Mouse (Mus musculus) lung, postnatal 0 days (tissue): ENCODE measurements around the gene Lst1. TPM values are rescaled to one million over a fixed set of nuclear protein-coding genes. Genes with fewer than 3 reads are reported as not detected.

Experiments
- ATAC-seq: fragments of 200-750 bp; cut with Nextera tagmentation; 2 replicates; pipeline ENCODE4 v1.8.0; 2017; ENCODE audit warnings: moderate library complexity
- DNase-seq: peaks from one replicate; pipeline ENCODE4 v3.0.0-alpha.2; 2016; ENCODE audit warnings: low spot score
- H3K27ac ChIP-seq: fragments of 300-500 bp; sonication (generic); 2 replicates; pipeline ENCODE4 v1.5.1; 2014; ENCODE audit warnings: antibody characterized with exemption, mild to moderate bottlenecking, low read length, mixed read lengths
- H3K27me3 ChIP-seq: fragments of 300-500 bp; sonication (generic); replicated peaks from 2 replicates; pipeline ENCODE4 v1.6.1; 2014; ENCODE audit warnings: low read length, mixed read lengths; ENCODE audit not compliant: insufficient read depth
- H3K36me3 ChIP-seq: fragments of 300-500 bp; sonication (generic); 2 replicates; pipeline ENCODE4 v1.6.1; 2014; ENCODE audit warnings: low read length, mixed read lengths; ENCODE audit not compliant: insufficient read depth
- H3K4me1 ChIP-seq: fragments of 300-500 bp; sonication (generic); 2 replicates; pipeline ENCODE4 v1.6.1; 2014; ENCODE audit warnings: antibody characterized with exemption, low read depth, low read length, mixed read lengths; ENCODE audit not compliant: insufficient read depth
- H3K4me2 ChIP-seq: fragments of 300-500 bp; sonication (generic); replicated peaks from 2 replicates; pipeline ENCODE4 v1.6.1; 2014; ENCODE audit warnings: low read depth, mild to moderate bottlenecking, low read length, moderate library complexity, mixed read lengths
- H3K4me3 ChIP-seq: fragments of 300-500 bp; sonication (generic); 2 replicates; pipeline ENCODE4 v1.5.1; 2014; ENCODE audit warnings: low read depth, low read length
- H3K9ac ChIP-seq: fragments of 300-500 bp; sonication (generic); replicated peaks from 2 replicates; pipeline ENCODE4 v1.6.1; 2014; ENCODE audit warnings: low read depth, mild to moderate bottlenecking
- H3K9me3 ChIP-seq: fragments of 300-500 bp; sonication (generic); 2 replicates; pipeline ENCODE4 v1.6.1; 2016; ENCODE audit warnings: low read length, mixed read lengths
- CTCF ChIP-seq: IDR thresholded peaks from 2 replicates; pipeline ENCODE4 v1.5.1; 2016; ENCODE audit warnings: antibody characterized with exemption, mild to moderate bottlenecking
- EP300 ChIP-seq: IDR thresholded peaks from 2 replicates; pipeline ENCODE4 v1.6.1; 2016; ENCODE audit warnings: antibody characterized with exemption, mild to moderate bottlenecking, control low read depth
- WGBS: fragments of 180-500 bp; shearing (Covaris S2); extraction: QIAGEN DNeasy Blood & Tissue Kit; methylation state at CpG from one replicate; pipeline ENCODE4 v1.1.7; 2014; 5-methylcytosine and 5-hydroxymethylcytosine counted together
- microRNA-seq: library from miRNA; unstranded; fragments of <30 nt; microRNA quantifications from one replicate; pipeline ENCODE4, GENCODE M21; 2016
- polyA plus RNA-seq: library from polyadenylated mRNA; unstranded; fragments of >200 nt; fragmentation: Nextera tagmentation; extraction: Ambion mirVana; gene quantifications from 2 replicates; pipeline ENCODE4 v1.2.1, GENCODE M21; 2015

Lst1 gene
- polyA plus RNA-seq, 1 experiment from 2014 or later: 27.5 TPM

- Histone ChIP-seq H3K36me3 (peaks cover 61% of the 10 kb centered on the region), H3K4me1 (no peaks in the 10 kb centered on the region; the same call in 1 of the 2 replicates), H3K27me3 (no peaks in the 10 kb centered on the region), H3K9me3 (no peaks in the 10 kb centered on the region), H3K9ac (no peak overlapping the region), H3K4me2 (no peak overlapping the region), H3K4me3 (no peak overlapping the region), H3K27ac (no peak overlapping the region; the same call in 1 of the 2 replicates)
- 73% methylated on average over 16 of the region's 16 CpGs for WGBS
- no peak for DNase-seq
- no peak for ATAC-seq
- no peak for TF ChIP-seq CTCF
- TF ChIP-seq EP300: no peak
Measured at GRCm38 (mm10) chr17:35140490-35140996, 47.7 kb downstream of the Lst1 start.

- no peak for TF ChIP-seq CTCF
- TF ChIP-seq EP300: no peak
- Histone ChIP-seq H3K4me1 (no peaks in the 10 kb centered on the region; the same call in 1 of the 2 replicates), H3K27ac (no peak overlapping the region), H3K27me3 (no peaks in the 10 kb centered on the region), H3K4me2 (no peak overlapping the region), H3K36me3 (peaks cover 50% of the 10 kb centered on the region), H3K4me3 (no peak overlapping the region), H3K9ac (no peak overlapping the region), H3K9me3 (no peaks in the 10 kb centered on the region)
- 67% methylated on average over 3 of the region's 3 CpGs for WGBS
- DNase-seq (no peak), ATAC-seq (no peak)
Measured at GRCm38 (mm10) chr17:35139269-35139668, 49.0 kb downstream of the Lst1 start.

- Histone ChIP-seq H3K9ac (peak overlapping the region; percentile 69), H3K27me3 (no peaks in the 10 kb centered on the region), H3K4me3 (peak overlapping the region; percentile 76), H3K9me3 (no peaks in the 10 kb centered on the region), H3K36me3 (peaks cover 21% of the 10 kb centered on the region; the same call in 1 of the 2 replicates), H3K4me1 (no peaks in the 10 kb centered on the region; the same call in 1 of the 2 replicates), H3K27ac (peak overlapping the region; percentile 93), H3K4me2 (peak overlapping the region; percentile 83)
- TF ChIP-seq CTCF (no peak), EP300 (no peak)
- ATAC-seq (peak; percentile 40), DNase-seq (peak; percentile 83)
- WGBS: 1% methylated on average over 33 of the region's 43 CpGs
Measured at GRCm38 (mm10) chr17:35135591-35136320, 52.5 kb downstream of the Lst1 start.

Small RNA genes lying within 50 kb of the gene (microRNA-seq; reads per million reads assigned to microRNA genes)
- gene Mir6973a (not detected), gene Mir6974 (not detected)

Other genes starting within 250 kb of the Lst1 start
- gene Hspa1b, start 229.2 kb downstream of the Lst1 start, polyA plus RNA-seq: 0.35 and 0.50 TPM in 2 replicates
- gene Gm20481, start 218.5 kb downstream of the Lst1 start, polyA plus RNA-seq: not detected in 2 replicates
- 8.2 and 11.9 TPM in 2 replicates for gene Hspa1a, start 216.3 kb downstream of the Lst1 start, polyA plus RNA-seq
- 0.70 and 0.79 TPM in 2 replicates for gene Hspa1l, start 215.7 kb downstream of the Lst1 start, polyA plus RNA-seq
- gene Lsm2, start 206.6 kb downstream of the Lst1 start, polyA plus RNA-seq: 47.3 and 55.4 TPM in 2 replicates
- 24.6 and 24.7 TPM in 2 replicates for gene Vars, start 187.5 kb downstream of the Lst1 start, polyA plus RNA-seq
- 0.30 and 0.36 TPM in 2 replicates for gene Vwa7, start 171.9 kb downstream of the Lst1 start, polyA plus RNA-seq
- gene Sapcd1, start 160.4 kb downstream of the Lst1 start, polyA plus RNA-seq: 1.7 TPM in 2 replicates
- 1.8 and 2.4 TPM in 2 replicates for gene Msh5, start 141.7 kb downstream of the Lst1 start, polyA plus RNA-seq
- gene Clic1, start 138.5 kb downstream of the Lst1 start, polyA plus RNA-seq: 343 and 355 TPM in 2 replicates
- gene Ddah2, start 129.4 kb downstream of the Lst1 start, polyA plus RNA-seq: 238 and 247 TPM in 2 replicates
- gene Ly6g6c, start 123.1 kb downstream of the Lst1 start, polyA plus RNA-seq: 3.5 and 4.9 TPM in 2 replicates
- 2.1 and 2.3 TPM in 2 replicates for gene Mpig6b, start 122.3 kb downstream of the Lst1 start, polyA plus RNA-seq
- 2.8 and 3.1 TPM in 2 replicates for gene Ly6g6e, start 111.5 kb downstream of the Lst1 start, polyA plus RNA-seq
- 14.4 and 14.7 TPM in 2 replicates for gene Ly6g6d, start 110.4 kb downstream of the Lst1 start, polyA plus RNA-seq
- 0.71 and 0.74 TPM in 2 replicates for gene Ly6g6f, start 102.8 kb downstream of the Lst1 start, polyA plus RNA-seq
- gene Abhd16a, start 99.2 kb downstream of the Lst1 start, polyA plus RNA-seq: 104 and 111 TPM in 2 replicates
- gene Ly6g5c, start 80.2 kb downstream of the Lst1 start, polyA plus RNA-seq: not detected in 2 replicates
- gene Ly6g5b, start 73.0 kb downstream of the Lst1 start, polyA plus RNA-seq: 0.60 and 0.69 TPM in 2 replicates
- gene Gpank1, start 67.0 kb downstream of the Lst1 start, polyA plus RNA-seq: 16.0 and 18.5 TPM in 2 replicates
- gene Csnk2b, start 66.4 kb downstream of the Lst1 start, polyA plus RNA-seq: 203 and 207 TPM in 2 replicates
- gene D17H6S53E, start 62.1 kb downstream of the Lst1 start, polyA plus RNA-seq: 14.4 and 16.3 TPM in 2 replicates
- 0.19 and 0.27 TPM in 2 replicates for gene Apom, start 56.4 kb downstream of the Lst1 start, polyA plus RNA-seq
- 34.8 and 35.8 TPM in 2 replicates for gene Bag6, start 53.3 kb downstream of the Lst1 start, polyA plus RNA-seq
- 74.1 and 86.0 TPM in 2 replicates for gene Prrc2a, start 23.5 kb downstream of the Lst1 start, polyA plus RNA-seq
- gene Aif1, start 12.4 kb downstream of the Lst1 start, polyA plus RNA-seq: 9.9 and 10.3 TPM in 2 replicates
- 2.3 and 3.0 TPM in 2 replicates for gene Ltb, start 6.0 kb upstream of the Lst1 start, polyA plus RNA-seq
- gene Tnf, start 13.6 kb upstream of the Lst1 start, polyA plus RNA-seq: 0.95 and 3.7 TPM in 2 replicates
- 0.11 TPM in 1 of 2 replicates, not detected in the other for gene Lta, start 16.9 kb upstream of the Lst1 start, polyA plus RNA-seq
- 0.60 TPM in 1 of 2 replicates, not detected in the other for gene Gm16181, start 32.4 kb upstream of the Lst1 start, polyA plus RNA-seq
- 4.7 and 6.1 TPM in 2 replicates for gene Atp6v1g2, start 45.2 kb upstream of the Lst1 start, polyA plus RNA-seq
- 11.2 and 12.2 TPM in 2 replicates for gene Nfkbil1, start 47.4 kb upstream of the Lst1 start, polyA plus RNA-seq
- gene Ddx39b, start 53.3 kb upstream of the Lst1 start, polyA plus RNA-seq: 161 and 170 TPM in 2 replicates
- gene H2-D1, start 74.3 kb upstream of the Lst1 start, polyA plus RNA-seq: 530 and 579 TPM in 2 replicates
- gene H2-Q1, start 132.0 kb upstream of the Lst1 start, polyA plus RNA-seq: 0.11 and 0.19 TPM in 2 replicates
- gene H2-Q2, start 153.8 kb upstream of the Lst1 start, polyA plus RNA-seq: 10.3 and 10.4 TPM in 2 replicates
- gene H2-Q4, start 191.2 kb upstream of the Lst1 start, polyA plus RNA-seq: 8.1 and 8.9 TPM in 2 replicates
- gene H2-Q6, start 236.4 kb upstream of the Lst1 start, polyA plus RNA-seq: 0.74 and 0.86 TPM in 2 replicates